Mouse (Mus musculus) hindbrain, embryonic 14.5 days (tissue): ENCODE measurements around the gene Clcn3. TPM values are rescaled to one million over a fixed set of nuclear protein-coding genes. Genes with fewer than 3 reads are reported as not detected.

Source experiments
- ATAC-seq: fragments of 200-750 bp; cut with Nextera tagmentation; 2 replicates; pipeline ENCODE4 v1.8.0; 2017; ENCODE audit warnings: moderate number of reproducible peaks, mild to moderate bottlenecking, moderate TSS enrichment, moderate library complexity; ENCODE audit not compliant: low FRiP score
- DNase-seq: peaks from one replicate; pipeline ENCODE4 v3.0.0-alpha.2; 2015; ENCODE audit warnings: low spot score
- H3K27ac ChIP-seq: fragments of 300-500 bp; sonication (generic); 2 replicates; pipeline ENCODE4 v1.5.1; 2014; ENCODE audit warnings: mild to moderate bottlenecking, moderate library complexity
- H3K27me3 ChIP-seq: fragments of 300-500 bp; sonication (generic); 2 replicates; pipeline ENCODE4 v1.6.1; 2014; ENCODE audit warnings: mild to moderate bottlenecking, low read length, mixed read lengths; ENCODE audit not compliant: control insufficient read depth, insufficient read depth
- H3K36me3 ChIP-seq: fragments of 300-500 bp; sonication (generic); replicated peaks from 2 replicates; pipeline ENCODE4 v1.6.1; 2014; ENCODE audit not compliant: control insufficient read depth, insufficient read depth
- H3K4me1 ChIP-seq: fragments of 300-500 bp; sonication (generic); replicated peaks from 2 replicates; pipeline ENCODE4 v1.6.1; 2014; ENCODE audit warnings: antibody characterized with exemption, low read length, mixed read lengths; ENCODE audit not compliant: control insufficient read depth, insufficient read depth
- H3K4me2 ChIP-seq: fragments of 300-500 bp; sonication (generic); replicated peaks from 2 replicates; pipeline ENCODE4 v1.6.1; 2014; ENCODE audit warnings: mild to moderate bottlenecking, moderate library complexity
- H3K4me3 ChIP-seq: fragments of 300-500 bp; sonication (generic); replicated peaks from 2 replicates; pipeline ENCODE4 v1.5.1; 2014; ENCODE audit warnings: mild to moderate bottlenecking, low read length
- H3K9ac ChIP-seq: fragments of 300-500 bp; sonication (generic); 2 replicates; pipeline ENCODE4 v1.6.1; 2014
- H3K9me3 ChIP-seq: fragments of 300-500 bp; sonication (generic); 2 replicates; pipeline ENCODE4 v1.6.1; 2016; ENCODE audit warnings: low read length; ENCODE audit not compliant: control insufficient read depth
- WGBS: fragments of 180-500 bp; shearing (Covaris S2); extraction: QIAGEN DNeasy Blood & Tissue Kit; methylation state at CpG from one replicate; pipeline ENCODE4 v1.1.7; 2014; 5-methylcytosine and 5-hydroxymethylcytosine counted together
- polyA plus RNA-seq: library from polyadenylated mRNA; unstranded; fragments of >200 nt; fragmentation: Nextera tagmentation; extraction: Ambion mirVana; gene quantifications from 2 replicates; pipeline ENCODE4 v1.2.1, GENCODE M21; 2014

Gene Clcn3
- polyA plus RNA-seq, 1 experiment from 2014 or later: 79.0 TPM

DNA sequence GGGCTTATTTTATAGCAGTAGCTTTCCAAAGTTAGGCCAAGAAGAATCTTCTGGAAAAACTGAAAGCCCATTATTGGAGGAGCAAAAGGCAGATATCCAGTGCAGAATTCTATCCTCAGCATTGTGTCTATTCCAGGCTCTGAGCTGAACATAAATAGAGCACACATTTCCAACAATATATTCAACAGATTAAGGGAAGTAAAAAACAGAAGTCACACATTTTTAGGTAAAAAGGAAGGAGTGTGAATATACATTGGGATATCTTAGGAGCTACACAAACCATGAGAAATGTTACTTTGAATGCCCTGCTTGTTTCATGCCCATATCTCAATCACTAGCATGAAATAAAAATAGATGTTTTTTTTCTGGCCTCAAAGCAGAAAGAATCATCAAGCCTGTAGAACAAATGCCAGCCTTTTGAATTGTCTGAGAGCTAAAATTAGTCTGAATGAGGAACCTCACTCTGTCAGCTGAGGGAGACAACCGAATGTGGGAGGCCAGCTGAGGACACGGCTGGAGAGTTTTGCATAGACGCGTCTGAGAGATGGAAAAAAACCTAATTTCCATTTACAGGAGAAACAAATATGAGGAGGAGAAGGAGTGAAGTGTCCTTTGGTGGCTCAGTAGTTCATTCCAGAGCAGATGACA lies 115.5 kb downstream of the Clcn3 start:
- Histone ChIP-seq H3K4me2 (no peak overlapping the region), H3K27ac (no peak overlapping the region), H3K36me3 (no peaks in the 10 kb centered on the region), H3K9ac (no peak overlapping the region), H3K4me1 (no peaks in the 10 kb centered on the region), H3K9me3 (no peaks in the 10 kb centered on the region), H3K4me3 (no peak overlapping the region), H3K27me3 (no peaks in the 10 kb centered on the region)
- DNase-seq (no peak), ATAC-seq (no peak)
- 64% methylated on average over 4 of the region's 4 CpGs for WGBS

GRCm38 (mm10) chr8:60865504-60866114 lies 117.5 kb downstream of the Clcn3 start:
- Histone ChIP-seq H3K9me3 (no peaks in the 10 kb centered on the region), H3K4me2 (no peak overlapping the region), H3K27ac (no peak overlapping the region), H3K36me3 (no peaks in the 10 kb centered on the region), H3K27me3 (no peaks in the 10 kb centered on the region), H3K4me1 (no peaks in the 10 kb centered on the region), H3K4me3 (no peak overlapping the region), H3K9ac (no peak overlapping the region)
- ATAC-seq (peak; percentile 68; the same call in 1 of the 2 replicates), DNase-seq (peak; percentile 87)
- 30% methylated on average over 3 of the region's 3 CpGs for WGBS

DNA sequence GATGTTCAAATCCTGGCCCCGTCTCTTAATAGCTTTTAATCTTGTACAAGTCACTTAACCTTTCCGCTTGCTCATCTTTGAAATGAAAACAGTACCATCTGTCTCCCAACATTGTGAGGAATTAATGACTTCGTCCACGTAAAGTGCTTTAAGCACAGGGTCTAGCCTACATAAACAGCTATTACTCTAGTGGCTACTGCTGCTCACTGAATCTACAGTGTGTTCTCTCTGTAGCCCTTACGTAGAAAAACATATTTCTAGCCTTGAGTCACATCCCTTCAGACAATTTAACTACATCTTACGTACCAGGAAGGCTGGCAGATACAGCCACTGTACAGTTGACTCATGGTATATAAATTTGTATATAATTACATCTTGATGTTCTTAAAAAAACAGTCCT lies 118.2 kb downstream of the Clcn3 start:
- DNase-seq: no peak
- H3K4me1 ChIP-seq: no peaks in the 10 kb centered on the region
- ATAC-seq: no peak
- H3K4me2 ChIP-seq: no peak overlapping the region
- H3K9me3 ChIP-seq: no peaks in the 10 kb centered on the region
- WGBS: 68% methylated on average over 6 of the region's 6 CpGs
- H3K27ac ChIP-seq: no peak overlapping the region
- no peak overlapping the region for H3K4me3 ChIP-seq
- H3K36me3 ChIP-seq: no peaks in the 10 kb centered on the region
- H3K9ac ChIP-seq: no peak overlapping the region
- no peaks in the 10 kb centered on the region for H3K27me3 ChIP-seq

GRCm38 (mm10) chr8:60861783-60862182 lies 121.3 kb downstream of the Clcn3 start:
- no peak for ATAC-seq
- Histone ChIP-seq H3K4me3 (no peak overlapping the region), H3K9ac (no peak overlapping the region), H3K27me3 (no peaks in the 10 kb centered on the region), H3K4me2 (no peak overlapping the region), H3K4me1 (no peaks in the 10 kb centered on the region), H3K27ac (no peak overlapping the region), H3K9me3 (no peaks in the 10 kb centered on the region), H3K36me3 (no peaks in the 10 kb centered on the region)
- DNase-seq: no peak
- WGBS: 90% methylated on average over 6 of the region's 6 CpGs

DNA sequence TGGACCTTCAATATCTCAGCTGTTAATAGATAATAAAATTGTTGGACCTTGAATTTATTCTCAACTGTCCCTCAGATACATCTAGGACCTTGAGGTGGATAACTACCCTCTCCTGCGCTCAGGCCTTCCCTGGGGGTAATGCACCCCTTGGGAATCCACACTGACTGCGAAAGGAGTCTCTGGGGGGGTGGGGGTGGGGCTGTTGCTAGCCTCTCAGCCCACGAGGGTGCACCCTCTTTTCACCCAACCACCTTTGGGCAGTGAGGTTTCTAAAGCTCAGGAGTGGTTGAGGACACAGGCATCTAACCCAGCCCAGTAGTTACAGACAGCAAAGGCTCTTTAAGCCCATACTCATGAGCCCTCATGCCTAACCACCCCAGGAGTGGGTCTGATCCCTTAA lies 122.4 kb downstream of the Clcn3 start:
- Histone ChIP-seq H3K4me1 (no peaks in the 10 kb centered on the region), H3K27ac (no peak overlapping the region), H3K4me3 (no peak overlapping the region), H3K9ac (no peak overlapping the region), H3K27me3 (no peaks in the 10 kb centered on the region), H3K9me3 (no peaks in the 10 kb centered on the region), H3K36me3 (no peaks in the 10 kb centered on the region), H3K4me2 (no peak overlapping the region)
- 64% methylated on average over 3 of the region's 3 CpGs for WGBS
- DNase-seq: no peak
- ATAC-seq: no peak

Other genes starting within 250 kb of the Clcn3 start
- 91.6 and 96.3 TPM in 2 replicates for gene Hpf1, start 92.9 kb downstream of the Clcn3 start, polyA plus RNA-seq
- 29.0 and 30.3 TPM in 2 replicates for gene Nek1, start 9.9 kb upstream of the Clcn3 start, polyA plus RNA-seq
- gene Sh3rf1, start 240.6 kb upstream of the Clcn3 start, polyA plus RNA-seq: 28.8 and 32.2 TPM in 2 replicates